Mouse (Mus musculus) thymus, postnatal 0 days (tissue): Measurements from ENCODE around the gene Chd2. TPM values are rescaled to one million over a fixed set of nuclear protein-coding genes. Genes with fewer than 3 reads are reported as not detected.
"Not testable (repeated sequence)": the region's sequence is repeated elsewhere in the genome, so short reads cannot be mapped to it uniquely, and the experiment has no call there.

ENCODE experiments used
- DNase-seq: peaks from one replicate; pipeline ENCODE4 v3.0.0-alpha.2; 2015; ENCODE audit warnings: low spot score
- polyA plus RNA-seq: library from polyadenylated mRNA; unstranded; fragments of >200 nt; fragmentation: Nextera tagmentation; extraction: Ambion mirVana; gene quantifications from 2 replicates; pipeline ENCODE4 v1.2.1, GENCODE M21; 2015

Gene Chd2
- polyA plus RNA-seq, result 52.6 and 64.2 TPM in 2 replicates

- peak; percentile 83 for DNase-seq
Observed at GRCm38 (mm10) chr7:73541412-73542130, at the start of gene Chd2. Chd2 (minus strand) TSS chr7:73541830.

GRCm38 (mm10) chr7:73590757-73591156 is 49.1 kb upstream of the Chd2 start:
- DNase-seq, result no peak

- peak; percentile 74 for DNase-seq
Observed at GRCm38 (mm10) chr7:73589208-73589771, 47.7 kb upstream of the Chd2 start.

- DNase-seq, result peak; percentile 30
Observed at GRCm38 (mm10) chr7:73588351-73588906, 46.8 kb upstream of the Chd2 start.

GRCm38 (mm10) chr7:73586717-73587116 is 45.1 kb upstream of the Chd2 start:
- DNase-seq, result no peak

- no peak for DNase-seq
Observed at GRCm38 (mm10) chr7:73586206-73586605, 44.6 kb upstream of the Chd2 start.

GRCm38 (mm10) chr7:73585114-73586032 is 43.7 kb upstream of the Chd2 start:
- DNase-seq, result no peak

- DNase-seq, result peak; percentile 63
Observed at GRCm38 (mm10) chr7:73584009-73584995, 42.7 kb upstream of the Chd2 start.

- peak; percentile 60 for DNase-seq
Observed at GRCm38 (mm10) chr7:73583400-73583799, 41.8 kb upstream of the Chd2 start.

- no peak for DNase-seq
Observed at GRCm38 (mm10) chr7:73581836-73582375, 40.3 kb upstream of the Chd2 start.

- DNase-seq, result no peak
Observed at GRCm38 (mm10) chr7:73579072-73579731, 37.6 kb upstream of the Chd2 start.

- DNase-seq, result no peak
Observed at GRCm38 (mm10) chr7:73577888-73578421, 36.3 kb upstream of the Chd2 start.

GRCm38 (mm10) chr7:73576101-73576936 is 34.7 kb upstream of the Chd2 start:
- DNase-seq, result no peak

GRCm38 (mm10) chr7:73575257-73575656 is 33.6 kb upstream of the Chd2 start:
- no peak for DNase-seq

GRCm38 (mm10) chr7:73574673-73575072 is 33.0 kb upstream of the Chd2 start:
- not testable (repeated sequence) for DNase-seq

- DNase-seq, result peak; percentile 56
Observed at GRCm38 (mm10) chr7:73572571-73572970, 30.9 kb upstream of the Chd2 start.

- no peak for DNase-seq
Observed at GRCm38 (mm10) chr7:73568801-73569403, 27.3 kb upstream of the Chd2 start.

GRCm38 (mm10) chr7:73567754-73568161 is 26.1 kb upstream of the Chd2 start:
- DNase-seq, result no peak
